Mouse (Mus musculus) ovary, adult 2 months (tissue): ENCODE measurements around the gene Gzmk. TPM values are rescaled to one million over a fixed set of nuclear protein-coding genes. Genes with fewer than 3 reads are reported as not detected.

Source experiments
- polyA plus RNA-seq: library from polyadenylated mRNA; depleted of rRNA; stranded (reverse); fragments of >200 nt; gene quantifications from 2 replicates; pipeline ENCODE4 v1.2.3, GENCODE M21; 2012; rRNA removed

Gzmk gene
- not detected in 2 replicates for polyA plus RNA-seq

GRCm38 (mm10) chr13:113225811-113226210 is at the start of gene Gzmk:
Gene Gzmk (minus strand): TSS chr13:113225908.

GRCm38 (mm10) chr13:113209624-113210023 is 16.1 kb downstream of the Gzmk start, which contains the start of gene Esm1:
Gene Esm1 (plus strand): TSS chr13:113209659.

Other genes with a start within 250 kb of the Gzmk start
- 56.9 and 58.4 TPM in 2 replicates for gene Ccno, start 238.1 kb downstream of the Gzmk start, polyA plus RNA-seq
- gene Mcidas, start 232.1 kb downstream of the Gzmk start, polyA plus RNA-seq: 0.21 and 0.39 TPM in 2 replicates
- gene Cdc20b, start 190.8 kb downstream of the Gzmk start, polyA plus RNA-seq: 0.16 and 0.31 TPM in 2 replicates
- 4.3 and 6.0 TPM in 2 replicates for gene Gpx8, start 179.5 kb downstream of the Gzmk start, polyA plus RNA-seq
- 0.19 TPM in 1 of 2 replicates, not detected in the other for gene Gzma, start 124.9 kb downstream of the Gzmk start, polyA plus RNA-seq
- 1.0 and 1.2 TPM in 2 replicates for gene Esm1, start 16.2 kb downstream of the Gzmk start, polyA plus RNA-seq
- gene BC067074, start 67.3 kb upstream of the Gzmk start, polyA plus RNA-seq: 2.8 and 3.7 TPM in 2 replicates